7 mouse cellular contexts compared by ENCODE assay signal in genomic region chr5:105494918-105495901, GRCm38 (mm10). TPM values are rescaled to one million over a fixed set of nuclear protein-coding genes. Genes with fewer than 3 reads are reported as not detected.
DNase-seq lines count a peak whose midpoint lies in the region; ATAC-seq and TF ChIP-seq lines count a peak whose summit lies in the region.

No protein-coding gene starts in this region.

- peak overlapping the region; percentile 46 for H3K4me2 ChIP-seq in forebrain, postnatal 0 days (ENCODE audit: low read depth)
- peak overlapping the region; percentile 46 for H3K4me2 ChIP-seq in hindbrain, embryonic 12.5 days (replicated peaks)

- peaks cover 0 to 21% of the 10 kb centered on the region in 2 experiments; a peak in 2 of 4 replicates for H3K36me3 ChIP-seq in MEL (ENCODE audit: control insufficient read depth in 1 of 2, insufficient read depth in 2 of 2, low read length in 2 of 2)
- peaks cover 2% of the 10 kb centered on the region; the same call in 1 of the 2 replicates for H3K36me3 ChIP-seq in forebrain, postnatal 0 days (ENCODE audit: insufficient read depth)
- H3K36me3 ChIP-seq in hindbrain, embryonic 12.5 days, result no peaks in the 10 kb centered on the region
- 0 out of 2 replicates have a peak, but pooled peaks cover 3% of the 10 kb centered on the region for H3K36me3 ChIP-seq in small intestine, adult 2 months (ENCODE audit: control insufficient read depth, insufficient read depth, low read length)

- 0 out of 4 replicates have a peak, but pooled peaks of 1 of the 2 experiments have one; percentile 21 for TF ChIP-seq EP300 in MEL (IDR thresholded peaks at IDR 0.05; ENCODE audit: low read depth in 1 of 2, low read length in 2 of 2)

- no peaks in the 10 kb centered on the region for H3K27me3 ChIP-seq in MEL (ENCODE audit: control insufficient read depth in 1 of 2, insufficient read depth in 2 of 2, low read length in 2 of 2)
- no peaks in the 10 kb centered on the region; the same call in 1 of the 2 replicates for H3K27me3 ChIP-seq in forebrain, postnatal 0 days (ENCODE audit: insufficient read depth, low read length)
- peaks cover 4% of the 10 kb centered on the region for H3K27me3 ChIP-seq in hindbrain, embryonic 12.5 days
- H3K27me3 ChIP-seq in small intestine, adult 2 months (ENCODE audit: control insufficient read depth, insufficient read depth, low read length), result no peaks in the 10 kb centered on the region

- peaks cover 9 to 19% of the 10 kb centered on the region in 2 experiments for H3K4me1 ChIP-seq in MEL (ENCODE audit: control insufficient read depth in 1 of 2, insufficient read depth in 2 of 2, low read length in 2 of 2)
- peaks cover 28% of the 10 kb centered on the region for H3K4me1 ChIP-seq in forebrain, postnatal 0 days (ENCODE audit: insufficient read depth)
- H3K4me1 ChIP-seq in hindbrain, embryonic 12.5 days, result peaks cover 40% of the 10 kb centered on the region
- peaks cover 7% of the 10 kb centered on the region for H3K4me1 ChIP-seq in small intestine, adult 2 months (ENCODE audit: control insufficient read depth, insufficient read depth, insufficient read length, low read length)

- H3K27ac ChIP-seq in MEL (ENCODE audit: control insufficient read depth, low read depth, low read length), result peak overlapping the region; percentile 80
- H3K27ac ChIP-seq in forebrain, postnatal 0 days (ENCODE audit: low read depth, low read length), result no peak overlapping the region
- H3K27ac ChIP-seq in hindbrain, embryonic 12.5 days, result peak overlapping the region; percentile 24; the same call in 1 of the 2 replicates
- H3K27ac ChIP-seq in small intestine, adult 2 months (ENCODE audit: insufficient read depth, low read depth, low read length), result peak overlapping the region; percentile 72

- peak overlapping the region; percentile 67 for H3K9ac ChIP-seq in MEL (ENCODE audit: control insufficient read depth, low read depth, low read length, poor library complexity, severe bottlenecking)
- peak overlapping the region; percentile 2; the same call in 1 of the 2 replicates for H3K9ac ChIP-seq in forebrain, postnatal 0 days
- peak overlapping the region; percentile 29; the same call in 1 of the 2 replicates for H3K9ac ChIP-seq in hindbrain, embryonic 12.5 days

- peak; percentile 79 for ATAC-seq in forebrain, postnatal 0 days
- peak; percentile 83 for ATAC-seq in hindbrain, embryonic 12.5 days (ENCODE audit: low FRiP score)
- ATAC-seq in megakaryocyte-erythroid progenitor cell, adult 5-6 weeks (replicated peaks; ENCODE audit: low FRiP score, low TSS enrichment, poor library complexity, severe bottlenecking), result peak; percentile 89

- TF ChIP-seq CTCF in MEL (IDR thresholded peaks at IDR 0.05 in 2 of 3, conservative IDR thresholded peaks at IDR 0.05 in 1 of 3; ENCODE audit: control insufficient read depth in 1 of 3, insufficient read depth in 1 of 3, low read depth in 2 of 3, low read length in 3 of 3, poor library complexity in 1 of 3, severe bottlenecking in 1 of 3), result peak; percentile 52 to 65 (median 53)
- peak; percentile 54 for TF ChIP-seq CTCF in forebrain, postnatal 0 days (IDR thresholded peaks at IDR 0.05; ENCODE audit: low read depth)
- TF ChIP-seq CTCF in small intestine, adult 2 months (IDR thresholded peaks at IDR 0.05; ENCODE audit: extremely low read depth, insufficient read length, insufficient replicate concordance, low read depth, low read length), result peak; percentile 40; the same call in 1 of the 2 replicates

- no peaks in the 10 kb centered on the region for H3K9me3 ChIP-seq in MEL (replicated peaks; ENCODE audit: insufficient read depth, low read length)
- no peaks in the 10 kb centered on the region for H3K9me3 ChIP-seq in forebrain, postnatal 0 days (ENCODE audit: low read length)
- no peaks in the 10 kb centered on the region for H3K9me3 ChIP-seq in hindbrain, embryonic 12.5 days (replicated peaks)

- WGBS in forebrain, postnatal 0 days, result 5% methylated on average over 24 of the region's 24 CpGs
- 5% methylated on average over 22 of the region's 24 CpGs for WGBS in hindbrain, embryonic 12.5 days
- WGBS in small intestine, adult 2 months, result 7% methylated on average over 24 of the region's 24 CpGs

- intact Hi-C loops in left cerebral cortex, postnatal 25 days (cut with DNase I), result no loop called here

- DNase-seq in MEL (ENCODE audit: low read depth, low spot score), result peak; percentile 97
- DNase-seq in brain, adult 2 months (ENCODE audit: low read depth, low spot score), result peak; percentile 78
- peak; percentile 77 for DNase-seq in forebrain, postnatal 0 days
- DNase-seq in left cerebral cortex, postnatal 25 days (ENCODE audit: low spot score in 2 of 2), result peak; percentile 48 to 63

- no peaks in the 10 kb centered on the region for H3K79me2 ChIP-seq in MEL (ENCODE audit: control insufficient read depth, insufficient read depth, low read length, poor library complexity)

- peak overlapping the region; percentile 67 to 74 for H3K4me3 ChIP-seq in MEL (ENCODE audit: control insufficient read depth in 1 of 2, insufficient read depth in 1 of 2, low read depth in 2 of 2, low read length in 2 of 2)
- H3K4me3 ChIP-seq in forebrain, postnatal 0 days (ENCODE audit: low read depth, low read length), result peak overlapping the region; percentile 14
- peak overlapping the region; percentile 19 for H3K4me3 ChIP-seq in hindbrain, embryonic 12.5 days
- H3K4me3 ChIP-seq in small intestine, adult 2 months (ENCODE audit: low read depth, low read length), result peak overlapping the region; percentile 52

- TF ChIP-seq RAD21 in MEL (IDR thresholded peaks at IDR 0.05; ENCODE audit: low read depth, low read length), result no peak; the same call in 1 of the 2 replicates

- TF ChIP-seq POLR2A in MEL (IDR thresholded peaks at IDR 0.05; ENCODE audit: control insufficient read depth in 1 of 2, insufficient read depth in 1 of 2, low read depth in 1 of 2, low read length in 2 of 2, poor library complexity in 1 of 2), result peak in 1 of 2 experiments; percentile 67; a peak in 2 of 4 replicates
- TF ChIP-seq POLR2A in small intestine, adult 2 months (IDR thresholded peaks at IDR 0.05; ENCODE audit: low read depth, low read length), result no peak

TF ChIP-seq in MEL, 35 proteins besides CTCF, POLR2A, EP300 and RAD21:
- TF ChIP-seq CHD2 (IDR thresholded peaks at IDR 0.05; ENCODE audit: low read length) (no peak), HCFC1 (IDR thresholded peaks at IDR 0.05; ENCODE audit: low read depth, low read length) (peak; percentile 44; the same call in 1 of the 2 replicates), SIN3A (IDR thresholded peaks at IDR 0.05; ENCODE audit: low read length) (peak; percentile 72), TAL1 (IDR thresholded peaks at IDR 0.05; ENCODE audit: low read length) (no peak), KAT2A (conservative IDR thresholded peaks at IDR 0.05; ENCODE audit: low read depth, low read length) (no peak), ZMIZ1 (IDR thresholded peaks at IDR 0.05; ENCODE audit: low read depth, low read length) (0 out of 2 replicates have a peak, but pooled peaks have one; percentile 32), MAX (IDR thresholded peaks at IDR 0.05; ENCODE audit: low read length) (peak; percentile 37), ELF1 (IDR thresholded peaks at IDR 0.05; ENCODE audit: low read depth, low read length) (peak; percentile 22), TBP (IDR thresholded peaks at IDR 0.05; ENCODE audit: low read depth, low read length) (0 out of 2 replicates have a peak, but pooled peaks have one; percentile 33), RCOR1 (IDR thresholded peaks at IDR 0.05; ENCODE audit: low read depth, low read length) (0 out of 2 replicates have a peak, but pooled peaks have one; percentile 19), JUND (IDR thresholded peaks at IDR 0.05; ENCODE audit: low read depth, low read length) (peak; percentile 97), MYC (IDR thresholded peaks at IDR 0.05; ENCODE audit: low read depth, low read length) (0 out of 2 replicates have a peak, but pooled peaks have one; percentile 53), CHD1 (IDR thresholded peaks at IDR 0.05; ENCODE audit: low read depth, low read length) (no peak), POLR2AphosphoS2 (IDR thresholded peaks at IDR 0.05; ENCODE audit: low read length) (peak; percentile 41; the same call in 1 of the 2 replicates), MXI1 (IDR thresholded peaks at IDR 0.05; ENCODE audit: low read depth, low read length) (peak; percentile 19; the same call in 1 of the 2 replicates), NELFE (IDR thresholded peaks at IDR 0.05; ENCODE audit: low read depth, low read length) (peak; percentile 58), NRF1 (IDR thresholded peaks at IDR 0.05; ENCODE audit: insufficient read depth, low read depth, low read length, poor library complexity, severe bottlenecking) (no peak), MAZ (IDR thresholded peaks at IDR 0.05; ENCODE audit: low read depth, low read length) (peak; percentile 41)

RNA-seq across cellular contexts. Expression of gene Lrrc8c, which starts 24.0 kb away (rescaled TPM):
- total RNA-seq in MEL (2012; rRNA removed), result 25.5 and 33.0 TPM in 2 replicates
- 10 to 100 TPM in 1 of 2 experiments, not detected in 1; 46.0 TPM for polyA plus RNA-seq in MEL (2012; ENCODE audit: insufficient read depth in 1 of 2, insufficient read length in 2 of 2, low read depth in 1 of 2, low replicate concordance in 2 of 2, missing spikeins in 1 of 2)
- total RNA-seq in forebrain, postnatal 0 days (2014; rRNA removed), result 6.2 and 6.9 TPM in 2 replicates
- 10.0 and 11.5 TPM in 2 replicates for polyA plus RNA-seq in forebrain, postnatal 0 days (2015; fragmentation: Nextera tagmentation; extraction: Ambion mirVana)
- 13.4 and 15.8 TPM in 2 replicates for polyA plus RNA-seq in hindbrain, embryonic 12.5 days (2016; fragmentation: Nextera tagmentation; extraction: Ambion mirVana)
- total RNA-seq in left cerebral cortex, postnatal 25 days (2021), result 10 to 100 TPM; 30.4 to 35.0 TPM
- total RNA-seq in megakaryocyte-erythroid progenitor cell, adult 5-6 weeks (2014; fragmentation: Nextera tagmentation), result 64.7 and 81.9 TPM in 2 replicates
- total RNA-seq in megakaryocyte-erythroid progenitor cell, adult 5-6 weeks (2017), result 15.3 and 22.5 TPM in 2 replicates
- polyA plus RNA-seq in small intestine, adult 2 months (2012; rRNA removed), result 5.1 and 7.6 TPM in 2 replicates

Comparison
In these comparisons a context has a peak if more than half of its experiments do, and no peak if none do; other contexts are left out.
1. H3K4me3 ChIP-seq: peak in every context shown above with its lines; median percentile 70 in MEL; 52 in small intestine, adult 2 months; 19 in hindbrain, embryonic 12.5 days; 14 in forebrain, postnatal 0 days.
2. H3K9ac ChIP-seq: peak in every context shown above with its lines; median percentile 67 in MEL; 29 in hindbrain, embryonic 12.5 days; 2 in forebrain, postnatal 0 days.